Mouse (Mus musculus) megakaryocyte progenitor cell, adult 5-6 weeks (primary cell): ENCODE results near the gene Cdk14. TPM values are rescaled to one million over a fixed set of nuclear protein-coding genes. Genes with fewer than 3 reads are reported as not detected.

Source experiments
- ATAC-seq: replicated peaks from 2 replicates; pipeline ENCODE4 v1.8.0; 2016; ENCODE audit warnings: mild to moderate bottlenecking, moderate TSS enrichment, inconsistent platforms; ENCODE audit not compliant: poor library complexity
- total RNA-seq, 2 experiments: library from RNA; stranded (forward) in 1 of 2; stranded (reverse) in 1 of 2; fragments of 157-497, 149-512 nt in 1 of 2; fragments of 200-1000 nt in 1 of 2; gene quantifications; 2 replicates each; pipeline versions ENCODE4 v1.2.3 to v1.2.4; 2015 to 2017

Gene Cdk14
- total RNA-seq, 2 experiments from 2014 or later: 0.25 to 1.7 TPM

- ATAC-seq: no peak
These were observed 407.4 kb downstream of the Cdk14 start for GRCm38 (mm10) chr5:5012521-5013346.

- ATAC-seq: no peak
These were observed 411.9 kb downstream of the Cdk14 start for GRCm38 (mm10) chr5:5008153-5008745.

- no peak for ATAC-seq
These were observed 412.5 kb downstream of the Cdk14 start for GRCm38 (mm10) chr5:5007489-5008152.

- ATAC-seq: no peak
These were observed 414.5 kb downstream of the Cdk14 start for GRCm38 (mm10) chr5:5005633-5006032.

GRCm38 (mm10) chr5:5004740-5005139 lies 415.4 kb downstream of the Cdk14 start:
- ATAC-seq: no peak

GRCm38 (mm10) chr5:4993192-4993601 lies 426.9 kb downstream of the Cdk14 start:
- ATAC-seq: no peak

- ATAC-seq: no peak
These were observed 429.1 kb downstream of the Cdk14 start for GRCm38 (mm10) chr5:4991023-4991422.

GRCm38 (mm10) chr5:4990237-4990636 lies 429.9 kb downstream of the Cdk14 start:
- ATAC-seq: no peak

- ATAC-seq: no peak
These were observed 433.9 kb downstream of the Cdk14 start for GRCm38 (mm10) chr5:4986181-4986580.

GRCm38 (mm10) chr5:4979551-4979950 lies 440.6 kb downstream of the Cdk14 start:
- ATAC-seq: no peak

- no peak for ATAC-seq
These were observed 446.7 kb downstream of the Cdk14 start for GRCm38 (mm10) chr5:4973408-4973807.

GRCm38 (mm10) chr5:4962063-4962610 lies 458.0 kb downstream of the Cdk14 start:
- ATAC-seq: peak; percentile 98

GRCm38 (mm10) chr5:4961636-4962035 lies 458.5 kb downstream of the Cdk14 start:
- 0 out of 2 replicates have a peak, but pooled peaks have one; percentile 10 for ATAC-seq

- ATAC-seq: no peak
These were observed 460.7 kb downstream of the Cdk14 start for GRCm38 (mm10) chr5:4959446-4959845.

GRCm38 (mm10) chr5:4955993-4956392 lies 464.1 kb downstream of the Cdk14 start:
- no peak for ATAC-seq

GRCm38 (mm10) chr5:4955392-4955791 lies 464.7 kb downstream of the Cdk14 start:
- no peak for ATAC-seq

- no peak for ATAC-seq
These were observed 470.7 kb downstream of the Cdk14 start for GRCm38 (mm10) chr5:4949433-4949832.

GRCm38 (mm10) chr5:4948090-4948954 lies 471.8 kb downstream of the Cdk14 start:
- peak; percentile 70 for ATAC-seq

GRCm38 (mm10) chr5:4935131-4935530 lies 485.0 kb downstream of the Cdk14 start:
- peak; percentile 54 for ATAC-seq

GRCm38 (mm10) chr5:4934491-4934890 lies 485.6 kb downstream of the Cdk14 start:
- ATAC-seq: no peak
